Mouse (Mus musculus) neutrophil, adult 59 days (primary cell): ENCODE measurements around the gene Gprc6a. TPM values are rescaled to one million over a fixed set of nuclear protein-coding genes. Genes with fewer than 3 reads are reported as not detected.

Experiments used
- total RNA-seq, 2 experiments: library from RNA; stranded (reverse); gene quantifications; 1 replicate in 1 of 2; 2 replicates in 1 of 2; pipeline ENCODE4 v1.2.4; 2023

Gene Gprc6a
- total RNA-seq, result not detected

GRCm38 (mm10) chr10:51631411-51632136 is at the start of gene Gprc6a:
TSS of gene Gprc6a (minus strand) at chr10:51631461.

GRCm38 (mm10) chr10:51677548-51678250 is 46.4 kb upstream of the Gprc6a start, which contains the start of gene Rfx6:
TSS of gene Rfx6 (plus strand) at chr10:51677756.

GRCm38 (mm10) chr10:51590139-51590574 is 41.1 kb downstream of the Gprc6a start, which contains the start of gene Fam162b:
TSS of gene Fam162b (minus strand) at chr10:51590517.

Other genes with a start within 250 kb of the Gprc6a start
- 100 to 1,000 TPM; 130 to 139 TPM for gene Gm49339, start 150.8 kb downstream of the Gprc6a start, total RNA-seq
- gene Lilr4b, start 150.8 kb downstream of the Gprc6a start, total RNA-seq, result 1,000 to 10,000 TPM; 1,115 to 1,144 TPM
- gene Lilrb4a, start 140.5 kb downstream of the Gprc6a start, total RNA-seq, result 100 to 1,000 TPM; 777 to 907 TPM
- gene Fam162b, start 40.9 kb downstream of the Gprc6a start, total RNA-seq, result not detected
- gene Rfx6, start 46.3 kb upstream of the Gprc6a start, total RNA-seq, result not detected